Mouse (Mus musculus) kidney, postnatal 0 days (tissue): ENCODE data around the gene Nhlrc4. TPM values are rescaled to one million over a fixed set of nuclear protein-coding genes. Genes with fewer than 3 reads are reported as not detected.

Source experiments
- ATAC-seq: fragments of 200-750 bp; cut with Nextera tagmentation; replicated peaks from 2 replicates; pipeline ENCODE4 v1.8.0; 2017; ENCODE audit warnings: low read depth, moderate number of reproducible peaks, moderate TSS enrichment, moderate library complexity; ENCODE audit not compliant: low FRiP score
- DNase-seq: peaks from one replicate; pipeline ENCODE4 v3.0.0-alpha.2; 2016; ENCODE audit warnings: low spot score
- H3K27ac ChIP-seq: fragments of 300-500 bp; sonication (generic); 2 replicates; pipeline ENCODE4 v1.5.1; 2014; ENCODE audit warnings: mild to moderate bottlenecking
- H3K27me3 ChIP-seq: fragments of 300-500 bp; sonication (generic); 2 replicates; pipeline ENCODE4 v1.6.1; 2014; ENCODE audit warnings: low read length, mixed read lengths; ENCODE audit not compliant: insufficient read depth
- H3K36me3 ChIP-seq: fragments of 300-500 bp; sonication (generic); 2 replicates; pipeline ENCODE4 v1.6.1; 2014; ENCODE audit warnings: low read length, mixed read lengths; ENCODE audit not compliant: insufficient read depth
- H3K4me1 ChIP-seq: fragments of 300-500 bp; sonication (generic); replicated peaks from 2 replicates; pipeline ENCODE4 v1.6.1; 2014; ENCODE audit warnings: antibody characterized with exemption, low read length, mixed read lengths; ENCODE audit not compliant: insufficient read depth
- H3K4me2 ChIP-seq: fragments of 300-500 bp; sonication (generic); 2 replicates; pipeline ENCODE4 v1.6.1; 2014; ENCODE audit warnings: mild to moderate bottlenecking, low read length, moderate library complexity, mixed read lengths
- H3K4me3 ChIP-seq: fragments of 300-500 bp; sonication (generic); replicated peaks from 2 replicates; pipeline ENCODE4 v1.5.1; 2014; ENCODE audit warnings: low read depth, low read length
- H3K9ac ChIP-seq: fragments of 300-500 bp; sonication (generic); 2 replicates; pipeline ENCODE4 v1.6.1; 2014; ENCODE audit warnings: low read depth, low read length
- H3K9me3 ChIP-seq: fragments of 300-500 bp; sonication (generic); replicated peaks from 2 replicates; pipeline ENCODE4 v1.6.1; 2016; ENCODE audit warnings: low read length, inconsistent platforms, mixed read lengths
- CTCF ChIP-seq: IDR thresholded peaks from 2 replicates; pipeline ENCODE4 v1.5.1; 2016; ENCODE audit warnings: antibody characterized with exemption, low read depth, mild to moderate bottlenecking, moderate library complexity
- WGBS: fragments of 180-500 bp; shearing (Covaris S2); extraction: QIAGEN DNeasy Blood & Tissue Kit; methylation state at CpG from one replicate; pipeline ENCODE4 v1.1.7; 2014; 5-methylcytosine and 5-hydroxymethylcytosine counted together
- polyA plus RNA-seq: library from polyadenylated mRNA; unstranded; fragments of >200 nt; fragmentation: Nextera tagmentation; extraction: Ambion mirVana; gene quantifications from 2 replicates; pipeline ENCODE4 v1.2.1, GENCODE M21; 2015

The Nhlrc4 gene
- polyA plus RNA-seq, 1 experiment from 2014 or later, result 1.1 TPM

GRCm38 (mm10) chr17:25984556-25985305, 40.0 kb upstream of the Nhlrc4 start:
- peak overlapping the region; percentile 85 for H3K27ac ChIP-seq
- no peak for TF ChIP-seq CTCF
- H3K9ac ChIP-seq, result peak overlapping the region; percentile 92
- H3K9me3 ChIP-seq, result no peaks in the 10 kb centered on the region
- 8% methylated on average over 17 of the region's 17 CpGs for WGBS
- DNase-seq (peak; percentile 11), ATAC-seq (no peak; the same call in 1 of the 2 replicates)
- no peaks in the 10 kb centered on the region for H3K27me3 ChIP-seq
- peaks cover 17% of the 10 kb centered on the region; the same call in 1 of the 2 replicates for H3K4me1 ChIP-seq
- H3K4me2 ChIP-seq, result peak overlapping the region; percentile 94
- H3K4me3 ChIP-seq, result peak overlapping the region; percentile 89
- H3K36me3 ChIP-seq, result peaks cover 3% of the 10 kb centered on the region; the same call in 1 of the 2 replicates

DNA sequence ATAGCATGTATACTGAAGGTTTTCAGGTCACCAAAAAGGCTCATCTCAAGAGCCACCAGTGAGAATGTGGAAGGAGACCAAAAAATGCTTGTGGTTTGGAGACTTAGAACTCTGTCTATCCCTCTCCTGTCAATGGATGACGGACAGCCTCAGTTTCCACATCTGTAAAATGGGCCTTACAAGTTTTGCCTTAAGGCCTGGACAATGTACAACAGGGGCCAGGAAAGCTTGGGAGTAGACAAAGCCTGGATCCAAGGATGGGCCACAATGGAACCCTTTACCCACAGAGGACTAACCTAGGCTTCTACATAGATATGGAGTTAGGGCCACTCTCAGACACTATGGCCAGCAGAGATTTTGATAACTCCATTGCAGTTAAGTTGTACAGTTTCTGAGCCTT, 39.3 kb upstream of the Nhlrc4 start:
- no peaks in the 10 kb centered on the region for H3K9me3 ChIP-seq
- H3K9ac ChIP-seq, result no peak overlapping the region
- TF ChIP-seq CTCF, result no peak
- no peak for ATAC-seq
- no peak for DNase-seq
- H3K36me3 ChIP-seq, result 0 out of 2 replicates have a peak, but pooled peaks cover 2% of the 10 kb centered on the region
- 96% methylated on average over 1 of the region's 1 CpGs for WGBS
- peak overlapping the region; percentile 94; the same call in 1 of the 2 replicates for H3K4me2 ChIP-seq
- no peak overlapping the region for H3K27ac ChIP-seq
- H3K27me3 ChIP-seq, result no peaks in the 10 kb centered on the region
- peaks cover 17% of the 10 kb centered on the region; the same call in 1 of the 2 replicates for H3K4me1 ChIP-seq
- 0 out of 2 replicates have a peak overlapping the region, but pooled peaks have one; percentile 89 for H3K4me3 ChIP-seq

GRCm38 (mm10) chr17:25982913-25983312, 38.2 kb upstream of the Nhlrc4 start:
- Histone ChIP-seq H3K4me2 (no peak overlapping the region), H3K9me3 (no peaks in the 10 kb centered on the region), H3K36me3 (0 out of 2 replicates have a peak, but pooled peaks cover 3% of the 10 kb centered on the region), H3K9ac (no peak overlapping the region), H3K4me1 (peaks cover 17% of the 10 kb centered on the region; the same call in 1 of the 2 replicates), H3K4me3 (no peak overlapping the region), H3K27me3 (no peaks in the 10 kb centered on the region), H3K27ac (no peak overlapping the region)
- ATAC-seq (no peak), DNase-seq (no peak)
- no peak for TF ChIP-seq CTCF
- 70% methylated on average over 3 of the region's 3 CpGs for WGBS

GRCm38 (mm10) chr17:25980854-25981253, 36.1 kb upstream of the Nhlrc4 start:
- H3K9me3 ChIP-seq, result no peaks in the 10 kb centered on the region
- H3K27ac ChIP-seq, result 0 out of 2 replicates have a peak overlapping the region, but pooled peaks have one; percentile 5
- no peaks in the 10 kb centered on the region for H3K27me3 ChIP-seq
- peaks cover 17% of the 10 kb centered on the region; the same call in 1 of the 2 replicates for H3K4me1 ChIP-seq
- 0 out of 2 replicates have a peak, but pooled peaks cover 5% of the 10 kb centered on the region for H3K36me3 ChIP-seq
- TF ChIP-seq CTCF, result no peak
- no peak for DNase-seq
- H3K4me2 ChIP-seq, result no peak overlapping the region
- ATAC-seq, result no peak
- no peak overlapping the region for H3K9ac ChIP-seq
- 63% methylated on average over 5 of the region's 5 CpGs for WGBS
- H3K4me3 ChIP-seq, result no peak overlapping the region

DNA sequence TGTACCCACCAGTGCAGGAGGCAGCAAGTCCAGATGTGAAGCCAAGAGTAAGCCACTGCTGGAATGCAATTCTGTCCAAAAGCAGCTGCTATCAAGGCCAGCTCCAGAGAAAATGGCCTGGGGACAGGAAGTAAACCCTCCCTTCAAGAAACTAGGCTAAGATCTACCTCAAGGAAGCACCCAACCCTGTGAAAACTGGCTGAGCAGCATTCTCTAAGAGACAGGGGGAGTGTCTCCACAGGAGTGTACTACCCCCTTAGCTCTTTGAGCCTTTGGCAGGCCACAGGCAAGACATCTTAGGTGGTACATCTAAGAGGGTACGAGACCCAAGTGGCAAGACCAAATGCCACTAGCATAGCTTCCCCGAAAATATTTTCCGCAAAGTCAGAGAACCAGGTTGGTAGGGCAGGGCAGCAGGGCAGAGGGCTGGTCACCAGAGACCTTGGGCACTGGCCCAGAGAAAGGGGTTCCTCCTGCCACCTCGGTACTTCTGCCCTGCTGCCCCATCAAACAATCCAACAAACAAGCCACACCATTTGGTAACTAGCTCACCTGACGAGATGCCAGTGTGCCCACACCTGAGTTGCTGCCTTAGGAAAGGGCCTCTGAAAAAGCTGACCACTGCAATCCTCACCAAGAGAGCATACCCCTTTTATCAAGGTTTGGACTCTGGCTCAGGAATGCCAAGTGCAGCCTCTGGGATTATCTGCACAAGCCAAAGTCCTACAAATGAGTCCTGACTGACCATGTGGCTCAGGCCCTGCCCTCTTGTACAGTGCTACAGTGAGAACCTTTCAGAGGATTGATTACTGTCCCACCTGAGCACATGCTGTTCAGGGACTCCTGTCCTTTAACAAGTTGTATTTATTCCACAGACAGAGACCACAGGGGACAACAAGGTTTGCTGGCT, 35.3 kb upstream of the Nhlrc4 start:
- 79% methylated on average over 5 of the region's 5 CpGs for WGBS
- Histone ChIP-seq H3K4me1 (peaks cover 17% of the 10 kb centered on the region; the same call in 1 of the 2 replicates), H3K36me3 (0 out of 2 replicates have a peak, but pooled peaks cover 5% of the 10 kb centered on the region), H3K4me2 (no peak overlapping the region), H3K27me3 (no peaks in the 10 kb centered on the region), H3K27ac (peak overlapping the region; percentile 19; the same call in 1 of the 2 replicates), H3K9ac (no peak overlapping the region), H3K9me3 (no peaks in the 10 kb centered on the region), H3K4me3 (no peak overlapping the region)
- DNase-seq, result peak; percentile 7
- no peak for TF ChIP-seq CTCF
- 0 out of 2 replicates have a peak, but pooled peaks have one; percentile 33 for ATAC-seq
